Mouse (Mus musculus): ENCODE data around the gene Atg3.

The Atg3 gene

GRCm38 (mm10) chr16:45158522-45159388 is at the start of gene Atg3, which contains the start of gene Slc35a5:
Gene Atg3, plus strand, starts transcription at chr16:45158785.
Gene Slc35a5, minus strand, starts transcription at chr16:45158706.
- peak; percentile 99 for DNase-seq (ENCODE audit: low spot score)

GRCm38 (mm10) chr16:45110498-45110897 is 48.1 kb upstream of the Atg3 start:
- peak; percentile 28 for DNase-seq (ENCODE audit: low spot score)

GRCm38 (mm10) chr16:45117200-45117599 is 41.4 kb upstream of the Atg3 start:
- DNase-seq (ENCODE audit: low spot score), result no peak

GRCm38 (mm10) chr16:45118760-45119159 is 39.8 kb upstream of the Atg3 start:
- DNase-seq (ENCODE audit: low spot score), result no peak

GRCm38 (mm10) chr16:45120844-45121425 is 37.6 kb upstream of the Atg3 start:
- DNase-seq (ENCODE audit: low spot score), result no peak

- peak; percentile 8 for DNase-seq (ENCODE audit: low spot score)
Observed at GRCm38 (mm10) chr16:45122571-45122970, 36.0 kb upstream of the Atg3 start.

GRCm38 (mm10) chr16:45124230-45125203 is 34.1 kb upstream of the Atg3 start:
- peak; percentile 4 for DNase-seq (ENCODE audit: low spot score)

- no peak for DNase-seq (ENCODE audit: low spot score)
Observed at GRCm38 (mm10) chr16:45127936-45128710, 30.5 kb upstream of the Atg3 start.

GRCm38 (mm10) chr16:45141711-45142110 is 16.9 kb upstream of the Atg3 start:
- DNase-seq (ENCODE audit: low spot score), result no peak

- DNase-seq (ENCODE audit: low spot score), result no peak
Observed at GRCm38 (mm10) chr16:45142565-45142964, 16.0 kb upstream of the Atg3 start.

GRCm38 (mm10) chr16:45145119-45145518 is 13.5 kb upstream of the Atg3 start:
- no peak for DNase-seq (ENCODE audit: low spot score)

- DNase-seq (ENCODE audit: low spot score), result no peak
Observed at GRCm38 (mm10) chr16:45148488-45149082, 10.0 kb upstream of the Atg3 start.

GRCm38 (mm10) chr16:45154741-45155250 is 3.8 kb upstream of the Atg3 start:
- DNase-seq (ENCODE audit: low spot score), result no peak

- DNase-seq (ENCODE audit: low spot score), result peak; percentile 83
Observed at GRCm38 (mm10) chr16:45158136-45158521, 456 bp upstream of the Atg3 start.

- DNase-seq (ENCODE audit: low spot score), result no peak
Observed at GRCm38 (mm10) chr16:45159389-45159716, 768 bp downstream of the Atg3 start.

- DNase-seq (ENCODE audit: low spot score), result no peak
Observed at GRCm38 (mm10) chr16:45178552-45178951, 20.0 kb downstream of the Atg3 start.

GRCm38 (mm10) chr16:45181824-45182223 is 23.2 kb downstream of the Atg3 start:
- DNase-seq (ENCODE audit: low spot score), result no peak

GRCm38 (mm10) chr16:45192613-45193012 is 34.0 kb downstream of the Atg3 start:
- DNase-seq (ENCODE audit: low spot score), result peak; percentile 87

- peak; percentile 92 for DNase-seq (ENCODE audit: low spot score)
Observed at GRCm38 (mm10) chr16:45196816-45197215, 38.2 kb downstream of the Atg3 start.

- no peak for DNase-seq (ENCODE audit: low spot score)
Observed at GRCm38 (mm10) chr16:45201395-45201794, 42.8 kb downstream of the Atg3 start.

GRCm38 (mm10) chr16:45204438-45204837 is 45.9 kb downstream of the Atg3 start:
- no peak for DNase-seq (ENCODE audit: low spot score)

Measured in embryo, embryonic 10.5 days (tissue).